In genomic region chr3:60496197-60496596, GRCm38 (mm10) we compare ENCODE assay signal across 15 mouse cellular contexts. TPM values are rescaled to one million over a fixed set of nuclear protein-coding genes. Genes with fewer than 3 reads are reported as not detected.
A peak's percentile ranks its signal among the peaks of the same experiment; 100 is the strongest.
DNase-seq lines count a peak whose midpoint lies in the region; ATAC-seq lines count a peak whose summit lies in the region.
"Had no signal": no experiment of that assay in that cellular context is flagged by ENCODE, and none has a peak within 500 bp of the region (broad histone marks: within the 10 kb centered on the region; RNA-seq: fewer than 3 reads in every experiment).

No protein-coding gene starts in this region.

- no peak overlapping the region for H3K4me3 ChIP-seq in embryonic facial prominence, embryonic 10.5 days
- H3K4me3 ChIP-seq in limb, embryonic 10.5 days = no peak overlapping the region
- H3K4me3 ChIP-seq: forebrain, embryonic 12.5 days; heart, embryonic 15.5 days; hindbrain, embryonic 13.5 days; midbrain, embryonic 12.5 days; stomach, embryonic 15.5 days had no signal

- WGBS in embryonic facial prominence, embryonic 10.5 days = 88% methylated on average over 5 of the region's 5 CpGs
- 83% methylated on average over 5 of the region's 5 CpGs for WGBS in limb, embryonic 10.5 days

- H3K36me3 ChIP-seq in embryonic facial prominence, embryonic 10.5 days (replicated peaks) = no peaks in the 10 kb centered on the region
- no peaks in the 10 kb centered on the region for H3K36me3 ChIP-seq in limb, embryonic 10.5 days
- H3K36me3 ChIP-seq: forebrain, embryonic 12.5 days; heart, embryonic 15.5 days; hindbrain, embryonic 13.5 days; midbrain, embryonic 12.5 days; stomach, embryonic 15.5 days had no signal

- peaks cover 18% of the 10 kb centered on the region for H3K4me1 ChIP-seq in embryonic facial prominence, embryonic 10.5 days
- peaks cover 13% of the 10 kb centered on the region for H3K4me1 ChIP-seq in limb, embryonic 10.5 days

- H3K9me3 ChIP-seq in embryonic facial prominence, embryonic 10.5 days = no peaks in the 10 kb centered on the region
- no peaks in the 10 kb centered on the region for H3K9me3 ChIP-seq in limb, embryonic 10.5 days (replicated peaks)
- H3K9me3 ChIP-seq: forebrain, embryonic 12.5 days; heart, embryonic 15.5 days; hindbrain, embryonic 13.5 days; midbrain, embryonic 12.5 days; stomach, embryonic 15.5 days had no signal

- H3K27ac ChIP-seq in embryonic facial prominence, embryonic 10.5 days (replicated peaks) = no peak overlapping the region
- no peak overlapping the region for H3K27ac ChIP-seq in limb, embryonic 10.5 days
- H3K27ac ChIP-seq: forebrain, embryonic 12.5 days; heart, embryonic 15.5 days; hindbrain, embryonic 13.5 days; midbrain, embryonic 12.5 days; stomach, embryonic 15.5 days had no signal

- DNase-seq in 416B (ENCODE audit: low read depth) = peak; percentile 75
- DNase-seq in CD4-positive, CD25-positive, alpha-beta regulatory T cell, adult 2 months (ENCODE audit: low read depth, low spot score) = peak; percentile 74
- DNase-seq in natural killer cell, adult 2 months (ENCODE audit: low spot score in 2 of 2) = peak; percentile 43 to 56
- DNase-seq in embryonic facial prominence, embryonic 10.5 days (ENCODE audit: low spot score) = no peak
- DNase-seq in layer of hippocampus, postnatal 14 days (ENCODE audit: low spot score in 2 of 2) = no peak
- DNase-seq in limb, embryonic 10.5 days (ENCODE audit: low spot score) = no peak
- DNase-seq: cerebellum, adult 11-12 months; kidney, postnatal 10 days had no signal

- no peaks in the 10 kb centered on the region for H3K27me3 ChIP-seq in embryonic facial prominence, embryonic 10.5 days (replicated peaks; ENCODE audit: low read depth, poor library complexity, severe bottlenecking)
- H3K27me3 ChIP-seq in limb, embryonic 10.5 days (ENCODE audit: low read depth, poor library complexity, severe bottlenecking) = no peaks in the 10 kb centered on the region
- H3K27me3 ChIP-seq: forebrain, embryonic 12.5 days; heart, embryonic 15.5 days; hindbrain, embryonic 13.5 days; midbrain, embryonic 12.5 days; stomach, embryonic 15.5 days had no signal

- peak; percentile 31 to 34; a peak in 3 of 4 replicates for ATAC-seq in hematopoietic stem cell, adult 5-6 weeks (replicated peaks in 1 of 2; ENCODE audit: insufficient read depth in 1 of 2, low FRiP score in 2 of 2, low TSS enrichment in 1 of 2, low read depth in 1 of 2, poor library complexity in 2 of 2, severe bottlenecking in 2 of 2)
- ATAC-seq: intestine, postnatal 0 days had no signal

RNA-seq across cellular contexts. Expression of gene Mbnl1, which starts 23.6 kb away (rescaled TPM):
- total RNA-seq in hematopoietic stem cell, adult 5-6 weeks (2017) = 695 and 750 TPM in 2 replicates
- polyA plus RNA-seq in embryonic facial prominence, embryonic 10.5 days (2016; fragmentation: Nextera tagmentation; extraction: Ambion mirVana) = 52.2 and 55.0 TPM in 2 replicates
- total RNA-seq in layer of hippocampus, postnatal 14 days (2021) = 100 to 1,000 TPM; 111 to 113 TPM
- 51.2 and 53.1 TPM in 2 replicates for polyA plus RNA-seq in limb, embryonic 10.5 days (2016; fragmentation: Nextera tagmentation; extraction: Ambion mirVana)

Comparison
In these comparisons a context has a peak if more than half of its experiments do, and no peak if none do; other contexts are left out.
1. DNase-seq: peak in 416B (single experiment), CD4-positive, CD25-positive, alpha-beta regulatory T cell, adult 2 months (single experiment) and natural killer cell, adult 2 months (2 of 2); none in embryonic facial prominence, embryonic 10.5 days (single experiment), layer of hippocampus, postnatal 14 days (0 of 2) and limb, embryonic 10.5 days (single experiment).